Comparison of ENCODE assay signal across 27 mouse cellular contexts in the genomic region with DNA sequence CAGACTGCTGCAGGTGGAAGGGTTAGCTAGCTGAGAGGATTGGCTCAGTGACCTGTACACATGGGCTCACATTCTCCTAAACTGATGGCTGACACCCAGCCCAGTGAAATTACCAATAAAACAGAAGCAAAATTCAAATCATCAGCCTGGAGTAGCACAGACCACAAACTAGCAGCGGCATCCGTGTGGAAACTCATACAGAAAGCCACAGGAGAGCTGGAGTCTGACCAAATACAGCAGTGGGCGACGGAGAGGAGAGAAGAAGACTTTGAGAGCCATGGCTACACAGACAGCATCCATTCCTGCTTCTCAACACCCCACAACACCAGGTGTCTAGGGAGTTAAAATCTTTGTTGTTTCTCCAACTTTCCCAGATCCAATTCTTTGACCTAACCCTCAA.
"Had no signal": no experiment of that assay in that cellular context is flagged by ENCODE, and none has a peak within 500 bp of the region (broad histone marks: within the 10 kb centered on the region; RNA-seq: fewer than 3 reads in every experiment).

No protein-coding gene starts in this region.

- H3K4me2 ChIP-seq: heart, embryonic 11.5 days; heart, embryonic 13.5 days; heart, embryonic 15.5 days; hindbrain, embryonic 13.5 days; hindbrain, embryonic 15.5 days; kidney, embryonic 15.5 days; limb, embryonic 13.5 days; limb, embryonic 15.5 days; liver, embryonic 12.5 days had no signal

- ATAC-seq: hindbrain, postnatal 0 days; intestine, embryonic 16.5 days; liver, embryonic 12.5 days had no signal

- H3K4me1 ChIP-seq: liver, embryonic 12.5 days had no signal

- H3K9ac ChIP-seq: heart, embryonic 13.5 days; heart, embryonic 15.5 days; hindbrain, embryonic 13.5 days; hindbrain, embryonic 15.5 days; kidney, embryonic 15.5 days; limb, embryonic 13.5 days; limb, embryonic 15.5 days; liver, embryonic 12.5 days; liver, embryonic 14.5 days had no signal

- H3K27ac ChIP-seq: heart, adult 2 months; heart, embryonic 13.5 days; heart, embryonic 15.5 days; hindbrain, embryonic 13.5 days; hindbrain, embryonic 15.5 days; hindbrain, postnatal 0 days; kidney, embryonic 15.5 days; kidney, postnatal 0 days; limb, embryonic 13.5 days; limb, embryonic 15.5 days; liver, embryonic 12.5 days; liver, embryonic 14.5 days had no signal

- DNase-seq: gastrocnemius, postnatal 14 days; gastrocnemius, postnatal 36 days; heart, adult 2 months; heart, postnatal 14 days; heart, postnatal 36 days; kidney, adult 11 months; kidney, adult 2 months; kidney, adult 9 months; kidney, postnatal 14 days; kidney, postnatal 36 days; layer of hippocampus, adult 9-11 months; layer of hippocampus, postnatal 36 days; left cerebral cortex, postnatal 4 days; lung, adult 18-20 months had no signal

- H3K9me3 ChIP-seq: heart, embryonic 13.5 days; heart, embryonic 15.5 days; hindbrain, embryonic 13.5 days; hindbrain, embryonic 15.5 days; kidney, embryonic 15.5 days; limb, embryonic 13.5 days; limb, embryonic 15.5 days; liver, embryonic 12.5 days had no signal

- H3K4me3 ChIP-seq: heart, adult 2 months; heart, embryonic 13.5 days; heart, embryonic 15.5 days; hindbrain, embryonic 13.5 days; hindbrain, embryonic 15.5 days; kidney, embryonic 15.5 days; limb, embryonic 13.5 days; limb, embryonic 15.5 days; liver, embryonic 12.5 days had no signal

- H3K27me3 ChIP-seq: heart, embryonic 13.5 days; heart, embryonic 15.5 days; hindbrain, embryonic 13.5 days; hindbrain, embryonic 15.5 days; kidney, embryonic 15.5 days; limb, embryonic 13.5 days; limb, embryonic 15.5 days; liver, embryonic 12.5 days had no signal
